Mouse (Mus musculus): ENCODE data around the gene Steap3. TPM values are rescaled to one million over a fixed set of nuclear protein-coding genes. Genes with fewer than 3 reads are reported as not detected.

Gene Steap3
- polyA plus RNA-seq, 1 experiment from 2014 or later: 4.0 TPM

GRCm38 (mm10) chr1:120248156-120248555 lies 24.3 kb downstream of the Steap3 start:
- Histone ChIP-seq H3K36me3 (no peaks in the 10 kb centered on the region), H3K27ac (replicated peaks) (no peak overlapping the region), H3K4me2 (replicated peaks) (no peak overlapping the region), H3K27me3 (no peaks in the 10 kb centered on the region), H3K4me1 (no peaks in the 10 kb centered on the region), H3K4me3 (no peak overlapping the region), H3K9ac (replicated peaks) (no peak overlapping the region), H3K9me3 (no peaks in the 10 kb centered on the region)
- WGBS: 83% methylated on average over 5 of the region's 5 CpGs
- no peak for ATAC-seq (ENCODE audit: low FRiP score, low read depth)

- no peaks in the 10 kb centered on the region for H3K4me1 ChIP-seq
- H3K4me3 ChIP-seq: no peak overlapping the region
- no peaks in the 10 kb centered on the region for H3K27me3 ChIP-seq
- WGBS: 63% methylated on average over 3 of the region's 3 CpGs
- H3K9ac ChIP-seq (replicated peaks): no peak overlapping the region
- no peaks in the 10 kb centered on the region for H3K36me3 ChIP-seq
- H3K27ac ChIP-seq (replicated peaks): no peak overlapping the region
- ATAC-seq (ENCODE audit: low FRiP score, low read depth): no peak
- no peaks in the 10 kb centered on the region for H3K9me3 ChIP-seq
- no peak overlapping the region for H3K4me2 ChIP-seq (replicated peaks)
Observed at GRCm38 (mm10) chr1:120247351-120247750, 25.2 kb downstream of the Steap3 start.

GRCm38 (mm10) chr1:120246946-120247345 lies 25.6 kb downstream of the Steap3 start:
- 92% methylated on average over 8 of the region's 8 CpGs for WGBS

GRCm38 (mm10) chr1:120245661-120246131 lies 26.8 kb downstream of the Steap3 start:
- Histone ChIP-seq H3K4me2 (replicated peaks) (no peak overlapping the region), H3K4me1 (no peaks in the 10 kb centered on the region), H3K9me3 (no peaks in the 10 kb centered on the region), H3K36me3 (no peaks in the 10 kb centered on the region), H3K27me3 (no peaks in the 10 kb centered on the region), H3K4me3 (no peak overlapping the region), H3K9ac (replicated peaks) (no peak overlapping the region), H3K27ac (replicated peaks) (0 out of 2 replicates have a peak overlapping the region, but pooled peaks have one; percentile 15)
- ATAC-seq (ENCODE audit: low FRiP score, low read depth): no peak
- WGBS: 63% methylated on average over 4 of the region's 4 CpGs

More at GRCm38 (mm10) chr1:120246946-120247345, 25.6 kb downstream of the Steap3 start:
- Histone ChIP-seq H3K4me2 (replicated peaks) (no peak overlapping the region), H3K27me3 (no peaks in the 10 kb centered on the region), H3K36me3 (no peaks in the 10 kb centered on the region), H3K9me3 (no peaks in the 10 kb centered on the region), H3K4me1 (no peaks in the 10 kb centered on the region), H3K4me3 (no peak overlapping the region), H3K9ac (replicated peaks) (no peak overlapping the region), H3K27ac (replicated peaks) (no peak overlapping the region)
- ATAC-seq (ENCODE audit: low FRiP score, low read depth): no peak

GRCm38 (mm10) chr1:120244646-120245045 lies 27.9 kb downstream of the Steap3 start:
- Histone ChIP-seq H3K4me3 (no peak overlapping the region), H3K27ac (replicated peaks) (no peak overlapping the region), H3K27me3 (no peaks in the 10 kb centered on the region), H3K4me1 (no peaks in the 10 kb centered on the region), H3K36me3 (no peaks in the 10 kb centered on the region), H3K9me3 (no peaks in the 10 kb centered on the region), H3K9ac (replicated peaks) (no peak overlapping the region), H3K4me2 (replicated peaks) (no peak overlapping the region)
- no peak for ATAC-seq (ENCODE audit: low FRiP score, low read depth)
- 91% methylated on average over 11 of the region's 11 CpGs for WGBS

- H3K27ac ChIP-seq (replicated peaks): no peak overlapping the region
- H3K4me2 ChIP-seq (replicated peaks): no peak overlapping the region
- no peak overlapping the region for H3K9ac ChIP-seq (replicated peaks)
- ATAC-seq (ENCODE audit: low FRiP score, low read depth): no peak
- H3K9me3 ChIP-seq: no peaks in the 10 kb centered on the region
- no peaks in the 10 kb centered on the region for H3K27me3 ChIP-seq
- H3K36me3 ChIP-seq: no peaks in the 10 kb centered on the region
- 79% methylated on average over 11 of the region's 11 CpGs for whole genome bisulfite sequencing
- no peaks in the 10 kb centered on the region for H3K4me1 ChIP-seq
- H3K4me3 ChIP-seq: no peak overlapping the region
Observed at GRCm38 (mm10) chr1:120243987-120244386, 28.5 kb downstream of the Steap3 start.

GRCm38 (mm10) chr1:120237068-120237467 lies 35.4 kb downstream of the Steap3 start:
- WGBS: 83% methylated on average over 1 of the region's 1 CpGs
- Histone ChIP-seq H3K9ac (replicated peaks) (no peak overlapping the region), H3K36me3 (no peaks in the 10 kb centered on the region), H3K4me2 (replicated peaks) (no peak overlapping the region), H3K27me3 (no peaks in the 10 kb centered on the region), H3K4me1 (no peaks in the 10 kb centered on the region), H3K4me3 (no peak overlapping the region), H3K27ac (replicated peaks) (no peak overlapping the region), H3K9me3 (no peaks in the 10 kb centered on the region)
- no peak for ATAC-seq (ENCODE audit: low FRiP score, low read depth)

- Histone ChIP-seq H3K36me3 (no peaks in the 10 kb centered on the region), H3K27ac (replicated peaks) (no peak overlapping the region), H3K27me3 (no peaks in the 10 kb centered on the region), H3K4me3 (no peak overlapping the region), H3K9ac (replicated peaks) (no peak overlapping the region), H3K9me3 (no peaks in the 10 kb centered on the region), H3K4me2 (replicated peaks) (no peak overlapping the region), H3K4me1 (no peaks in the 10 kb centered on the region)
- 88% methylated on average over 14 of the region's 14 CpGs for WGBS
- no peak for ATAC-seq (ENCODE audit: low FRiP score, low read depth)
Observed at GRCm38 (mm10) chr1:120236424-120236823, 36.1 kb downstream of the Steap3 start.

- H3K27me3 ChIP-seq: no peaks in the 10 kb centered on the region
- H3K9ac ChIP-seq (replicated peaks): no peak overlapping the region
- H3K4me3 ChIP-seq: no peak overlapping the region
- H3K36me3 ChIP-seq: no peaks in the 10 kb centered on the region
- H3K9me3 ChIP-seq: no peaks in the 10 kb centered on the region
- no peak overlapping the region for H3K27ac ChIP-seq (replicated peaks)
- no peak overlapping the region for H3K4me2 ChIP-seq (replicated peaks)
- 92% methylated on average over 6 of the region's 6 CpGs for WGBS
- ATAC-seq (ENCODE audit: low FRiP score, low read depth): no peak
- H3K4me1 ChIP-seq: no peaks in the 10 kb centered on the region
Observed at GRCm38 (mm10) chr1:120235631-120236215, 36.8 kb downstream of the Steap3 start.

GRCm38 (mm10) chr1:120232170-120232569 lies 40.3 kb downstream of the Steap3 start:
- Histone ChIP-seq H3K4me2 (replicated peaks) (no peak overlapping the region), H3K4me1 (no peaks in the 10 kb centered on the region), H3K36me3 (no peaks in the 10 kb centered on the region), H3K4me3 (no peak overlapping the region), H3K9ac (replicated peaks) (no peak overlapping the region), H3K27me3 (no peaks in the 10 kb centered on the region), H3K27ac (replicated peaks) (no peak overlapping the region), H3K9me3 (no peaks in the 10 kb centered on the region)
- 68% methylated on average over 6 of the region's 6 CpGs for WGBS
- no peak for ATAC-seq (ENCODE audit: low FRiP score, low read depth)

- Histone ChIP-seq H3K27me3 (no peaks in the 10 kb centered on the region), H3K4me2 (replicated peaks) (no peak overlapping the region), H3K9me3 (no peaks in the 10 kb centered on the region), H3K9ac (replicated peaks) (no peak overlapping the region), H3K27ac (replicated peaks) (no peak overlapping the region), H3K36me3 (no peaks in the 10 kb centered on the region), H3K4me1 (0 out of 2 replicates have a peak, but pooled peaks cover 2% of the 10 kb centered on the region), H3K4me3 (no peak overlapping the region)
- ATAC-seq (ENCODE audit: low FRiP score, low read depth): no peak
- 48% methylated on average over 6 of the region's 6 CpGs for WGBS
Observed at GRCm38 (mm10) chr1:120231334-120231733, 41.2 kb downstream of the Steap3 start.

GRCm38 (mm10) chr1:120229723-120230471 lies 42.6 kb downstream of the Steap3 start:
- H3K4me2 ChIP-seq (replicated peaks): no peak overlapping the region
- H3K4me1 ChIP-seq: 0 out of 2 replicates have a peak, but pooled peaks cover 2% of the 10 kb centered on the region
- no peak overlapping the region for H3K4me3 ChIP-seq
- H3K9ac ChIP-seq (replicated peaks): no peak overlapping the region
- H3K9me3 ChIP-seq: no peaks in the 10 kb centered on the region
- H3K27ac ChIP-seq (replicated peaks): no peak overlapping the region
- no peak for ATAC-seq (ENCODE audit: low FRiP score, low read depth)
- WGBS: 86% methylated on average over 10 of the region's 10 CpGs
- H3K36me3 ChIP-seq: no peaks in the 10 kb centered on the region
- H3K27me3 ChIP-seq: no peaks in the 10 kb centered on the region

All from midbrain, embryonic 12.5 days (tissue).